Comparison of ENCODE assay signal across 8 mouse cellular contexts in the genomic region with DNA sequence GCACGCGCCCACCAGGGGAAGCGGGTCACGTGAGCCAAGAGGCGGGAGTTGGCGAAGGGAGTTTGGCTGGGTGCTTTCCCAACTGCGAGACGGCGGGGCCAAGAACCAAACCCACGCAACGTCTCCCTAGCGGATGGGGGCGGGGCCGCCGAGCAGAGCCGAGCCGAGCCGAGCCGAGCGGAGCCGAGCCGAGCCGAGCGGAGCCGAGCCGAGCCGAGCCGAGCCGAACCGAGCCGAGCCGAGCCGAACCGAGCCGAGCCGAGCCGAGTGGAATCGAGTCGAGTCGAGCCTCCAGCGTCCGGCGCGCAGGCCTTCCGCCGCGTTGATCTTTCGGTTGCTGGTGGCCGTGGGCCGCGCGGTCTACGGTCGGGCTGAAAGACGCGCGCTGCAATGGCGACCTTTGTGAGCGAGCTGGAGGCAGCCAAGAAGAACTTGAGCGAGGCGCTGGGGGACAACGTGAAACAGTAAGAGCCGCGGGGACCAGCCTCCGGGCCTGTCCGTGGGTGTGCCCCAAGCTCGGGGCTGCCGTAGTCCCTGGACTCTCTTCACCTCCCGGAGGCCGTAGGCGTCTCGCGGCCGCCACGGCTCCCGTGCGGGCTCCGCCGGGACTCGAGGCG. TPM values are rescaled to one million over a fixed set of nuclear protein-coding genes. Genes with fewer than 3 reads are reported as not detected.
DNase-seq lines count a peak whose midpoint lies in the region; ATAC-seq lines count a peak whose summit lies in the region.

Gene Tada1 (plus strand): TSS at position 85 of the 617 bp plus-strand sequence.

- peak within 1 kb of the TSS; percentile 71 for H3K4me2 ChIP-seq in hindbrain, embryonic 11.5 days (replicated peaks; ENCODE audit: low read depth, low read length)

- H3K27ac ChIP-seq in hindbrain, embryonic 11.5 days (ENCODE audit: low read depth, low read length), result peak within 1 kb of the TSS; percentile 86

- H3K4me1 ChIP-seq in hindbrain, embryonic 11.5 days (replicated peaks; ENCODE audit: control insufficient read depth, insufficient read depth, low read length), result peaks cover 2% of the 10 kb centered on the region; the same call in 1 of the 2 replicates

- no peaks in the 10 kb centered on the region for H3K9me3 ChIP-seq in hindbrain, embryonic 11.5 days (ENCODE audit: control insufficient read depth, low read length)

- no peaks in the 10 kb centered on the region for H3K27me3 ChIP-seq in hindbrain, embryonic 11.5 days (ENCODE audit: control insufficient read depth, insufficient read depth, low read length)

- no peaks in the 10 kb centered on the region for H3K36me3 ChIP-seq in hindbrain, embryonic 11.5 days (ENCODE audit: control insufficient read depth, insufficient read depth, low read length)

- H3K9ac ChIP-seq in hindbrain, embryonic 11.5 days (ENCODE audit: low read depth, low read length), result peak within 1 kb of the TSS; percentile 97

- 0% methylated on average over 58 of the region's 81 CpGs for WGBS in hindbrain, embryonic 11.5 days

- peak; percentile 96 for DNase-seq in MN1 (ENCODE audit: low spot score)
- peak; percentile 94 for DNase-seq in cerebellum, adult 9-10 months
- DNase-seq in frontal cortex, adult 2 months (ENCODE audit: extremely low spot score in 1 of 2, low spot score in 1 of 2), result peak; percentile 84 to 92
- DNase-seq in hindbrain, embryonic 11.5 days (ENCODE audit: low spot score), result peak; percentile 90
- DNase-seq in layer of hippocampus, postnatal 14 days (ENCODE audit: low spot score in 2 of 2), result peak; percentile 94 to 96
- peak; percentile 93 for DNase-seq in lung, postnatal 14 days
- peak; percentile 85 for DNase-seq in retina, adult 2 months (ENCODE audit: low read depth, low spot score)
- peak; percentile 91 to 92 for DNase-seq in thymus, postnatal 36 days

- ATAC-seq in hindbrain, embryonic 11.5 days (ENCODE audit: low FRiP score), result peak; percentile 93

- H3K4me3 ChIP-seq in hindbrain, embryonic 11.5 days (ENCODE audit: low read depth, low read length), result peak within 1 kb of the TSS; percentile 94

RNA-seq across cellular contexts. Expression of gene Tada1, which starts in this region (rescaled TPM):
- polyA plus RNA-seq in frontal cortex, adult 2 months (2012; rRNA removed), result 49.8 and 54.5 TPM in 2 replicates
- polyA plus RNA-seq in hindbrain, embryonic 11.5 days (2014; fragmentation: Nextera tagmentation; extraction: Ambion mirVana), result 70.0 and 74.9 TPM in 2 replicates
- total RNA-seq in layer of hippocampus, postnatal 14 days (2021), result 10 to 100 TPM; 36.1 to 38.9 TPM

Comparison
In these comparisons a context has a peak if more than half of its experiments do, and no peak if none do; other contexts are left out.
1. Peak in every context shown above with its lines: DNase-seq, ATAC-seq, H3K4me3 ChIP-seq and H3K27ac ChIP-seq.